Mouse (Mus musculus) stomach, embryonic 14.5 days (tissue): ENCODE results near the gene Fnip1. TPM values are rescaled to one million over a fixed set of nuclear protein-coding genes. Genes with fewer than 3 reads are reported as not detected.
A peak's percentile ranks its signal among the peaks of the same experiment; 100 is the strongest.

ENCODE experiments used
- ATAC-seq: fragments of 200-750 bp; cut with Nextera tagmentation; 2 replicates; pipeline ENCODE4 v1.8.0; 2017; ENCODE audit warnings: low read depth, moderate TSS enrichment; ENCODE audit not compliant: insufficient number of reproducible peaks, insufficient read depth, low FRiP score
- H3K27ac ChIP-seq: fragments of 300-500 bp; sonication (generic); 2 replicates; pipeline ENCODE4 v1.5.1; 2014; ENCODE audit warnings: mild to moderate bottlenecking, low read length, moderate library complexity, mixed read lengths
- H3K27me3 ChIP-seq: fragments of 300-500 bp; sonication (generic); 2 replicates; pipeline ENCODE4 v1.6.1; 2014; ENCODE audit warnings: low read length, control low read depth, mixed read lengths; ENCODE audit not compliant: control insufficient read depth, insufficient read depth
- H3K36me3 ChIP-seq: fragments of 300-500 bp; sonication (generic); 2 replicates; pipeline ENCODE4 v1.6.1; 2014; ENCODE audit warnings: mild to moderate bottlenecking, control low read depth, low read length, moderate library complexity, mixed read lengths; ENCODE audit not compliant: control insufficient read depth, insufficient read depth
- H3K4me1 ChIP-seq: fragments of 300-500 bp; sonication (generic); 2 replicates; pipeline ENCODE4 v1.6.1; 2014; ENCODE audit warnings: low read length, control low read depth, mixed read lengths; ENCODE audit not compliant: control insufficient read depth, insufficient read depth
- H3K4me2 ChIP-seq: fragments of 300-500 bp; sonication (generic); replicated peaks from 2 replicates; pipeline ENCODE4 v1.6.1; 2014; ENCODE audit warnings: low read depth, low read length, control low read depth
- H3K4me3 ChIP-seq: fragments of 300-500 bp; sonication (generic); 2 replicates; pipeline ENCODE4 v1.5.1; 2014; ENCODE audit warnings: low read depth, low read length, control low read depth
- H3K9ac ChIP-seq: fragments of 300-500 bp; sonication (generic); replicated peaks from 2 replicates; pipeline ENCODE4 v1.6.1; 2014; ENCODE audit warnings: low read depth, mild to moderate bottlenecking, control low read depth, low read length, moderate library complexity, mixed read lengths
- H3K9me3 ChIP-seq: fragments of 300-500 bp; sonication (generic); 2 replicates; pipeline ENCODE4 v1.6.1; 2016; ENCODE audit warnings: low read depth, low read length, control low read depth; ENCODE audit not compliant: control insufficient read depth
- WGBS: fragments of 180-500 bp; shearing (Covaris S2); extraction: QIAGEN DNeasy Blood & Tissue Kit; methylation state at CpG from one replicate; pipeline ENCODE4 v1.1.7; 2014; 5-methylcytosine and 5-hydroxymethylcytosine counted together
- polyA plus RNA-seq: library from polyadenylated mRNA; unstranded; fragments of >200 nt; fragmentation: Nextera tagmentation; extraction: Ambion mirVana; gene quantifications from 2 replicates; pipeline ENCODE4 v1.2.1, GENCODE M21; 2014

The Fnip1 gene
- polyA plus RNA-seq, 1 experiment from 2014 or later = 18.1 TPM

- H3K27ac ChIP-seq = no peak overlapping the region
- no peaks in the 10 kb centered on the region for H3K9me3 ChIP-seq
- no peak overlapping the region for H3K4me2 ChIP-seq
- no peak overlapping the region for H3K4me3 ChIP-seq
- H3K4me1 ChIP-seq = no peaks in the 10 kb centered on the region
- peak; percentile 82 for ATAC-seq
- WGBS = 19% methylated on average over 6 of the region's 6 CpGs
- H3K9ac ChIP-seq = no peak overlapping the region
- H3K36me3 ChIP-seq = no peaks in the 10 kb centered on the region
- H3K27me3 ChIP-seq = no peaks in the 10 kb centered on the region
Observed at GRCm38 (mm10) chr11:54413017-54413416, 25.0 kb upstream of the Fnip1 start.

- no peak for ATAC-seq
- H3K27me3 ChIP-seq = no peaks in the 10 kb centered on the region
Observed at GRCm38 (mm10) chr11:54423007-54423406, 15.0 kb upstream of the Fnip1 start.

GRCm38 (mm10) chr11:54426267-54426666, 11.7 kb upstream of the Fnip1 start:
- H3K36me3 ChIP-seq = no peaks in the 10 kb centered on the region
- no peaks in the 10 kb centered on the region for H3K9me3 ChIP-seq
- no peak overlapping the region for H3K4me2 ChIP-seq
- ATAC-seq = no peak
- no peaks in the 10 kb centered on the region for H3K4me1 ChIP-seq
- no peak overlapping the region for H3K27ac ChIP-seq
- no peak overlapping the region for H3K9ac ChIP-seq
- WGBS = 77% methylated on average over 5 of the region's 5 CpGs
- no peaks in the 10 kb centered on the region for H3K27me3 ChIP-seq
- no peak overlapping the region for H3K4me3 ChIP-seq

More at GRCm38 (mm10) chr11:54423007-54423406, 15.0 kb upstream of the Fnip1 start:
- H3K27ac ChIP-seq = no peak overlapping the region
- H3K4me2 ChIP-seq = no peak overlapping the region
- no peak overlapping the region for H3K9ac ChIP-seq
- H3K4me3 ChIP-seq = no peak overlapping the region
- no peaks in the 10 kb centered on the region for H3K9me3 ChIP-seq
- H3K4me1 ChIP-seq = no peaks in the 10 kb centered on the region
- 80% methylated on average over 4 of the region's 4 CpGs for WGBS
- no peaks in the 10 kb centered on the region for H3K36me3 ChIP-seq

- Histone ChIP-seq H3K27ac (no peak overlapping the region), H3K4me2 (no peak overlapping the region), H3K9ac (no peak overlapping the region), H3K4me3 (no peak overlapping the region), H3K27me3 (no peaks in the 10 kb centered on the region), H3K4me1 (no peaks in the 10 kb centered on the region), H3K36me3 (no peaks in the 10 kb centered on the region), H3K9me3 (no peaks in the 10 kb centered on the region)
- WGBS = 56% methylated on average over 2 of the region's 2 CpGs
- no peak for ATAC-seq
Observed at GRCm38 (mm10) chr11:54427138-54427537, 10.9 kb upstream of the Fnip1 start.

GRCm38 (mm10) chr11:54427695-54428352, 10.2 kb upstream of the Fnip1 start:
- 52% methylated on average over 12 of the region's 12 CpGs for WGBS

GRCm38 (mm10) chr11:54429224-54429623, 8.8 kb upstream of the Fnip1 start:
- H3K27me3 ChIP-seq = no peaks in the 10 kb centered on the region
- H3K4me2 ChIP-seq = no peak overlapping the region
- H3K4me1 ChIP-seq = no peaks in the 10 kb centered on the region
- no peaks in the 10 kb centered on the region for H3K9me3 ChIP-seq
- no peak overlapping the region for H3K4me3 ChIP-seq
- H3K9ac ChIP-seq = no peak overlapping the region
- no peaks in the 10 kb centered on the region for H3K36me3 ChIP-seq
- 88% methylated on average over 2 of the region's 2 CpGs for WGBS
- ATAC-seq = no peak
- H3K27ac ChIP-seq = no peak overlapping the region

More at GRCm38 (mm10) chr11:54427695-54428352, 10.2 kb upstream of the Fnip1 start:
- no peaks in the 10 kb centered on the region for H3K9me3 ChIP-seq
- no peak overlapping the region for H3K4me3 ChIP-seq
- no peaks in the 10 kb centered on the region for H3K4me1 ChIP-seq
- H3K36me3 ChIP-seq = no peaks in the 10 kb centered on the region
- H3K27me3 ChIP-seq = no peaks in the 10 kb centered on the region
- no peak overlapping the region for H3K4me2 ChIP-seq
- ATAC-seq = no peak
- no peak overlapping the region for H3K9ac ChIP-seq
- H3K27ac ChIP-seq = no peak overlapping the region

GRCm38 (mm10) chr11:54435797-54436196, 2.2 kb upstream of the Fnip1 start:
- no peaks in the 10 kb centered on the region for H3K36me3 ChIP-seq
- H3K27ac ChIP-seq = no peak overlapping the region
- no peak for ATAC-seq
- H3K4me2 ChIP-seq = no peak overlapping the region
- no peak overlapping the region for H3K9ac ChIP-seq
- H3K4me3 ChIP-seq = no peak overlapping the region
- no peaks in the 10 kb centered on the region for H3K27me3 ChIP-seq
- WGBS = 94% methylated on average over 1 of the region's 1 CpGs
- H3K9me3 ChIP-seq = no peaks in the 10 kb centered on the region
- H3K4me1 ChIP-seq = peaks cover 5% of the 10 kb centered on the region; the same call in 1 of the 2 replicates

GRCm38 (mm10) chr11:54437310-54437822, 633 bp upstream of the Fnip1 start:
- H3K27ac ChIP-seq = no peak overlapping the region
- peak overlapping the region; percentile 31 for H3K4me2 ChIP-seq
- peak overlapping the region; percentile 94 for H3K4me3 ChIP-seq
- H3K27me3 ChIP-seq = no peaks in the 10 kb centered on the region
- H3K9ac ChIP-seq = peak overlapping the region; percentile 36
- no peaks in the 10 kb centered on the region for H3K36me3 ChIP-seq
- no peaks in the 10 kb centered on the region for H3K9me3 ChIP-seq
- no peak for ATAC-seq
- H3K4me1 ChIP-seq = peaks cover 7% of the 10 kb centered on the region; the same call in 1 of the 2 replicates
- WGBS = 44% methylated on average over 8 of the region's 8 CpGs
